Mouse (Mus musculus): ENCODE results near the gene Oas2. TPM values are rescaled to one million over a fixed set of nuclear protein-coding genes. Genes with fewer than 3 reads are reported as not detected.

The Oas2 gene
- polyA plus RNA-seq, 1 experiment, result not detected

Other genes starting within 250 kb of the Oas2 start
- 36.4 TPM for gene Plbd2, start 246.2 kb downstream of the Oas2 start, polyA plus RNA-seq (2012; fragmentation: generic; extraction: Trizol)
- gene Slc8b1, start 238.7 kb downstream of the Oas2 start, polyA plus RNA-seq (2012; fragmentation: generic; extraction: Trizol), result 6.1 TPM
- 34.6 TPM for gene Tpcn1, start 161.2 kb downstream of the Oas2 start, polyA plus RNA-seq (2012; fragmentation: generic; extraction: Trizol)
- gene Iqcd, start 160.8 kb downstream of the Oas2 start, polyA plus RNA-seq (2012; fragmentation: generic; extraction: Trizol), result 0.33 TPM
- 17.2 TPM for gene Rita1, start 137.3 kb downstream of the Oas2 start, polyA plus RNA-seq (2012; fragmentation: generic; extraction: Trizol)
- 50.2 TPM for gene Ddx54, start 137.1 kb downstream of the Oas2 start, polyA plus RNA-seq (2012; fragmentation: generic; extraction: Trizol)
- not detected for gene Cfap73, start 115.6 kb downstream of the Oas2 start, polyA plus RNA-seq (2012; fragmentation: generic; extraction: Trizol)
- gene Rasal1, start 101.0 kb downstream of the Oas2 start, polyA plus RNA-seq (2012; fragmentation: generic; extraction: Trizol), result not detected
- gene Dtx1, start 37.9 kb downstream of the Oas2 start, polyA plus RNA-seq (2012; fragmentation: generic; extraction: Trizol), result not detected
- not detected for gene Oas3, start 27.8 kb upstream of the Oas2 start, polyA plus RNA-seq (2012; fragmentation: generic; extraction: Trizol)
- gene Oas1e, start 45.7 kb upstream of the Oas2 start, polyA plus RNA-seq (2012; fragmentation: generic; extraction: Trizol), result not detected
- 0.07 TPM for gene Oas1c, start 62.7 kb upstream of the Oas2 start, polyA plus RNA-seq (2012; fragmentation: generic; extraction: Trizol)
- not detected for gene Oas1f, start 97.5 kb upstream of the Oas2 start, polyA plus RNA-seq (2012; fragmentation: generic; extraction: Trizol)
- not detected for gene Oas1h, start 111.6 kb upstream of the Oas2 start, polyA plus RNA-seq (2012; fragmentation: generic; extraction: Trizol)
- gene Oas1g, start 137.8 kb upstream of the Oas2 start, polyA plus RNA-seq (2012; fragmentation: generic; extraction: Trizol), result not detected
- gene Oas1a, start 157.7 kb upstream of the Oas2 start, polyA plus RNA-seq (2012; fragmentation: generic; extraction: Trizol), result 0.02 TPM
- not detected for gene Oas1d, start 164.7 kb upstream of the Oas2 start, polyA plus RNA-seq (2012; fragmentation: generic; extraction: Trizol)

Data from C2C12 (cell line).